Mouse (Mus musculus) heart, postnatal 0 days (tissue): Measurements from ENCODE around the gene Purb. TPM values are rescaled to one million over a fixed set of nuclear protein-coding genes. Genes with fewer than 3 reads are reported as not detected.

Experiments used
- ATAC-seq: fragments of 200-750 bp; cut with Nextera tagmentation; 2 replicates; pipeline ENCODE4 v1.8.0; 2017; ENCODE audit warnings: low read depth, moderate number of reproducible peaks, moderate library complexity; ENCODE audit not compliant: insufficient read depth
- DNase-seq: peaks from one replicate; pipeline ENCODE4 v3.0.0-alpha.2; 2016; ENCODE audit warnings: low spot score
- H3K27ac ChIP-seq: fragments of 300-500 bp; sonication (generic); 2 replicates; pipeline ENCODE4 v1.5.1; 2014; ENCODE audit warnings: low read depth, mild to moderate bottlenecking
- H3K27me3 ChIP-seq: fragments of 300-500 bp; sonication (generic); 2 replicates; pipeline ENCODE4 v1.6.1; 2014; ENCODE audit warnings: low read length, mixed read lengths; ENCODE audit not compliant: control insufficient read depth, insufficient read depth
- H3K36me3 ChIP-seq: fragments of 300-500 bp; sonication (generic); replicated peaks from 2 replicates; pipeline ENCODE4 v1.6.1; 2014; ENCODE audit warnings: low read length, mixed read lengths; ENCODE audit not compliant: control insufficient read depth, insufficient read depth
- H3K4me1 ChIP-seq: fragments of 300-500 bp; sonication (generic); 2 replicates; pipeline ENCODE4 v1.6.1; 2014; ENCODE audit warnings: antibody characterized with exemption; ENCODE audit not compliant: control insufficient read depth, insufficient read depth
- H3K4me2 ChIP-seq: fragments of 300-500 bp; sonication (generic); 2 replicates; pipeline ENCODE4 v1.6.1; 2014; ENCODE audit warnings: low read depth, mild to moderate bottlenecking, low read length, moderate library complexity
- H3K4me3 ChIP-seq: fragments of 300-500 bp; sonication (generic); 2 replicates; pipeline ENCODE4 v1.5.1; 2014; ENCODE audit warnings: low read depth, low read length
- H3K9ac ChIP-seq: fragments of 300-500 bp; sonication (generic); replicated peaks from 2 replicates; pipeline ENCODE4 v1.6.1; 2014; ENCODE audit warnings: low read depth, low read length, mixed read lengths
- H3K9me3 ChIP-seq: fragments of 300-500 bp; sonication (generic); replicated peaks from 2 replicates; pipeline ENCODE4 v1.6.1; 2016; ENCODE audit warnings: low read length; ENCODE audit not compliant: control insufficient read depth
- CTCF ChIP-seq: IDR thresholded peaks from 2 replicates; pipeline ENCODE4 v1.5.1; 2016; ENCODE audit warnings: antibody characterized with exemption, control low read depth, low read depth
- EP300 ChIP-seq: IDR thresholded peaks from 2 replicates; pipeline ENCODE4 v1.6.1; 2016; ENCODE audit warnings: antibody characterized with exemption, low read depth
- WGBS: fragments of 180-500 bp; shearing (Covaris S2); extraction: QIAGEN DNeasy Blood & Tissue Kit; methylation state at CpG from one replicate; pipeline ENCODE4 v1.1.7; 2014; 5-methylcytosine and 5-hydroxymethylcytosine counted together
- polyA plus RNA-seq: library from polyadenylated mRNA; unstranded; fragments of >200 nt; fragmentation: Nextera tagmentation; extraction: Ambion mirVana; gene quantifications from 2 replicates; pipeline ENCODE4 v1.2.1, GENCODE M21; 2015
- total RNA-seq: library from RNA; depleted of rRNA; stranded (reverse); fragments of >200 nt; gene quantifications from 2 replicates; pipeline ENCODE4 v1.2.3, GENCODE M21; 2014; ENCODE audit warnings: low replicate concordance; rRNA removed

Gene Purb
- total RNA-seq (40.4 and 48.4 TPM in 2 replicates), polyA plus RNA-seq (18.4 and 22.0 TPM in 2 replicates)

DNA sequence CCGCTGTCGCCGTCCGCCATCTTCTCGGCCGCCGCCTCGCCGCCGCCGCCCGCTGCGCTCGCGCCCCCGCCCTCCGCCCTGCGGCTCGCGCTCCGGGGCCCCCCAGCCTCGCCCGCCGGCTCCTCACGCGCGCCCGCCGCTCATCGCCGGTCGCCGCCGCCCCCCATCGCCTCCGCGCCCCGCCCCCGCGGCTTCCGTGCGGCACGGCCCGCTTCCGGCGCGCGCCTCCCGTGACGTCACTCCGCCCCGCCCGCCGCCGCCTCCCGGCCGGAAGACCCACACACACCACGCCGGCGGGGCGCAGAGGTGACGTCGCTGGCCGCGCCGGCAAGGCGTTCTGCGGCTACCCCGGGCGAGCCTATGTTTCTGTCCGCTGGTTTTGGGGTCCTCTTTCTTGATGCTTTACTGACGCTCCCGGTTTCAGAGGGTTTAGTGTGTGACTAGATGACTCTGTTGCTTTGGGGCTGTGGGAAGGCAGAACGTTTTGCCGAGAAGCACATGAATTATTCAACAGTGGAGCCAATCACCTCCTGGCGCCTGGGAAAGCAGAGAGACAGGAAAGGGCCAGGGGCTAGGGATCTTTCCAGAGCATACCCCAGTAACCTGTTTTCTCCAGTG lies at the start of gene Purb:
TSS of gene Purb (minus strand) at position 51 of the 618 bp plus-strand sequence.
- WGBS = under 1% methylated on average over 37 of the region's 76 CpGs
- H3K36me3 ChIP-seq = no peaks in the 10 kb centered on the region
- no peak for TF ChIP-seq EP300
- no peak for TF ChIP-seq CTCF

DNA sequence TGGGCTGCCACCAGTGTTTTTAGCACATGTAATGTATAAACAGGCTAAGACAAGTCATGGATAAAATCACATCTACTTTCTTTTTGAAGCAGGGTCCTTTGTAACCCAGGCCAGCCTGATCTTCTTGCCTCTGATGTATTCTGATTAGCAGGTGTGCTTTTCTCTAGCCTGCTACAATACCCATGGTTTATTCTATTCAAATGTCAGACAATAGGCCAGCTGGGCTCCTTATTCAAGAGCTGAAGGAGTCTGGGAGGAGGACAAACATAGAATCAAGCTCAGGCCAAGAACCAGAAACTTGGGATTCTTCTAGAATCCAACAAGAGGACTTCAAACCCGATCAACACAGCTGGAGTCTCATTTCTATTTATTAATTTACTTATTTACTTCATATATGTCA lies 49.5 kb upstream of the Purb start:
- Histone ChIP-seq H3K36me3 (peaks cover 26% of the 10 kb centered on the region), H3K4me1 (peaks cover 12% of the 10 kb centered on the region), H3K27ac (no peak overlapping the region), H3K27me3 (no peaks in the 10 kb centered on the region), H3K4me3 (no peak overlapping the region), H3K4me2 (no peak overlapping the region), H3K9me3 (no peaks in the 10 kb centered on the region), H3K9ac (no peak overlapping the region)
- no peak for ATAC-seq
- no peak for DNase-seq
- WGBS = 90% methylated on average over 1 of the region's 1 CpGs
- TF ChIP-seq EP300 (no peak), CTCF (no peak)

More for the DNA sequence above, at the start of gene Purb:
- Histone ChIP-seq H3K27me3 (no peaks in the 10 kb centered on the region), H3K4me2 (peak within 1 kb of the TSS; percentile 83), H3K9ac (peak within 1 kb of the TSS; percentile 95), H3K27ac (peak within 1 kb of the TSS; percentile 100), H3K9me3 (no peaks in the 10 kb centered on the region), H3K4me1 (peaks cover 16% of the 10 kb centered on the region), H3K4me3 (peak within 1 kb of the TSS; percentile 93)
- ATAC-seq = peak; percentile 91
- peak; percentile 86 for DNase-seq

GRCm38 (mm10) chr11:6524880-6525238 lies 49.1 kb upstream of the Purb start:
- Histone ChIP-seq H3K36me3 (peaks cover 26% of the 10 kb centered on the region), H3K4me2 (no peak overlapping the region), H3K27me3 (no peaks in the 10 kb centered on the region), H3K27ac (no peak overlapping the region), H3K9me3 (no peaks in the 10 kb centered on the region), H3K9ac (no peak overlapping the region), H3K4me3 (no peak overlapping the region), H3K4me1 (peaks cover 12% of the 10 kb centered on the region)
- DNase-seq (no peak), ATAC-seq (no peak)
- 87% methylated on average over 4 of the region's 4 CpGs for WGBS
- TF ChIP-seq CTCF (no peak), EP300 (no peak)

- Histone ChIP-seq H3K9me3 (no peaks in the 10 kb centered on the region), H3K27ac (no peak overlapping the region), H3K4me1 (peaks cover 12% of the 10 kb centered on the region), H3K9ac (no peak overlapping the region), H3K27me3 (no peaks in the 10 kb centered on the region), H3K4me2 (no peak overlapping the region), H3K36me3 (peaks cover 26% of the 10 kb centered on the region), H3K4me3 (no peak overlapping the region)
- TF ChIP-seq CTCF = no peak
- TF ChIP-seq EP300 = no peak
- no peak for DNase-seq
- no peak for ATAC-seq
- WGBS = 89% methylated on average over 8 of the region's 8 CpGs
Measured at GRCm38 (mm10) chr11:6524165-6524879, 48.6 kb upstream of the Purb start.

- no peak overlapping the region for H3K4me3 ChIP-seq
- peaks cover 12% of the 10 kb centered on the region for H3K4me1 ChIP-seq
- H3K9me3 ChIP-seq = no peaks in the 10 kb centered on the region
- DNase-seq (no peak), ATAC-seq (no peak)
- peaks cover 26% of the 10 kb centered on the region for H3K36me3 ChIP-seq
- no peak overlapping the region for H3K4me2 ChIP-seq
- no peaks in the 10 kb centered on the region for H3K27me3 ChIP-seq
- no peak overlapping the region for H3K27ac ChIP-seq
- 56% methylated on average over 1 of the region's 1 CpGs for WGBS
- no peak for TF ChIP-seq CTCF
- no peak for TF ChIP-seq EP300
- H3K9ac ChIP-seq = no peak overlapping the region
Measured at GRCm38 (mm10) chr11:6523662-6524088, 48.0 kb upstream of the Purb start.
